8 mouse cellular contexts compared by ENCODE assay signal in genomic region chr8:54780134-54780942, GRCm38 (mm10).
DNase-seq lines count a peak whose midpoint lies in the region; ATAC-seq and TF ChIP-seq lines count a peak whose summit lies in the region.

No protein-coding gene starts in this region.

- 10% methylated on average over 16 of the region's 16 CpGs for WGBS in forebrain, embryonic 10.5 days
- 11% methylated on average over 16 of the region's 16 CpGs for WGBS in liver, embryonic 14.5 days (ENCODE audit: insufficient replicate concordance)
- WGBS in olfactory bulb, adult 2 months = 14% methylated on average over 16 of the region's 16 CpGs

- H3K4me3 ChIP-seq in megakaryocyte, embryonic 14.5 days (replicated peaks) = peak overlapping the region; percentile 26
- peak overlapping the region; percentile 60 for H3K4me3 ChIP-seq in forebrain, embryonic 10.5 days
- peak overlapping the region; percentile 11 to 49 for H3K4me3 ChIP-seq in liver, embryonic 14.5 days (ENCODE audit: insufficient read depth in 1 of 2, low read depth in 2 of 2, low read length in 2 of 2)
- H3K4me3 ChIP-seq in olfactory bulb, adult 2 months (ENCODE audit: insufficient read depth, low read depth, low read length) = peak overlapping the region; percentile 29

- peaks cover 13% of the 10 kb centered on the region for H3K4me1 ChIP-seq in megakaryocyte, embryonic 14.5 days
- peaks cover 21% of the 10 kb centered on the region for H3K4me1 ChIP-seq in forebrain, embryonic 10.5 days
- H3K4me1 ChIP-seq in liver, embryonic 14.5 days (replicated peaks; ENCODE audit: control insufficient read depth in 2 of 2, insufficient read depth in 2 of 2, low read length in 1 of 2) = 0 out of 4 replicates have a peak, but pooled peaks cover 0 to 2% of the 10 kb centered on the region in 2 experiments
- H3K4me1 ChIP-seq in olfactory bulb, adult 2 months (ENCODE audit: control insufficient read depth, insufficient read depth, low read length) = peaks cover 4% of the 10 kb centered on the region

- no peak overlapping the region for H3K9ac ChIP-seq in liver, embryonic 14.5 days (replicated peaks)

- no peak for TF ChIP-seq CTCF in liver, embryonic 14.5 days (IDR thresholded peaks at IDR 0.05; ENCODE audit: low read depth)
- TF ChIP-seq CTCF in olfactory bulb, adult 2 months (IDR thresholded peaks at IDR 0.05; ENCODE audit: insufficient read depth, low read depth, low read length) = no peak

- TF ChIP-seq EP300 in liver, embryonic 14.5 days (IDR thresholded peaks at IDR 0.05; ENCODE audit: low read depth) = no peak

- H3K27me3 ChIP-seq in megakaryocyte, embryonic 14.5 days (replicated peaks) = peaks cover 11% of the 10 kb centered on the region
- H3K27me3 ChIP-seq in forebrain, embryonic 10.5 days (ENCODE audit: poor library complexity, severe bottlenecking) = no peaks in the 10 kb centered on the region
- H3K27me3 ChIP-seq in liver, embryonic 14.5 days (ENCODE audit: control insufficient read depth, insufficient read depth, low read length) = no peaks in the 10 kb centered on the region

- no peaks in the 10 kb centered on the region for H3K36me3 ChIP-seq in megakaryocyte, embryonic 14.5 days (replicated peaks; ENCODE audit: low read length)
- no peaks in the 10 kb centered on the region for H3K36me3 ChIP-seq in forebrain, embryonic 10.5 days (replicated peaks)
- H3K36me3 ChIP-seq in liver, embryonic 14.5 days (replicated peaks; ENCODE audit: control insufficient read depth, insufficient read depth, low read depth) = no peaks in the 10 kb centered on the region

- H3K4me2 ChIP-seq in liver, embryonic 14.5 days (ENCODE audit: low read depth) = peak overlapping the region; percentile 43

- intact Hi-C loops in heart, postnatal 25 days (cut with DNase I) = no loop called here

- TF ChIP-seq POLR2A in olfactory bulb, adult 2 months (IDR thresholded peaks at IDR 0.05; ENCODE audit: insufficient read depth, low read depth, low read length) = no peak

- H3K27ac ChIP-seq in forebrain, embryonic 10.5 days = peak overlapping the region; percentile 85
- no peak overlapping the region for H3K27ac ChIP-seq in liver, embryonic 14.5 days
- peak overlapping the region; percentile 32; the same call in 1 of the 2 replicates for H3K27ac ChIP-seq in olfactory bulb, adult 2 months (ENCODE audit: insufficient read depth, low read depth, low read length)

- peak; percentile 65 for DNase-seq in forebrain, embryonic 10.5 days (ENCODE audit: extremely low spot score, low spot score)
- peak; percentile 5 for DNase-seq in heart, postnatal 25 days (ENCODE audit: low spot score)
- DNase-seq in kidney, postnatal 4 days = peak; percentile 83 to 89
- peak in 1 of 3 experiments; percentile 1 for DNase-seq in liver, embryonic 14.5 days (ENCODE audit: low read depth in 3 of 3, low spot score in 3 of 3)
- DNase-seq in thymus, postnatal 25 days = no peak

- no peak for ATAC-seq in megakaryocyte, adult 5-6 weeks (ENCODE audit: poor library complexity, severe bottlenecking)
- no peak for ATAC-seq in liver, embryonic 14.5 days (ENCODE audit: insufficient read depth)

- no peaks in the 10 kb centered on the region for H3K9me3 ChIP-seq in megakaryocyte, embryonic 14.5 days
- H3K9me3 ChIP-seq in forebrain, embryonic 10.5 days = no peaks in the 10 kb centered on the region
- H3K9me3 ChIP-seq in liver, embryonic 14.5 days (ENCODE audit: control insufficient read depth, low read length) = no peaks in the 10 kb centered on the region
